ENCODE assay signal across 11 mouse cellular contexts in the genomic region with DNA sequence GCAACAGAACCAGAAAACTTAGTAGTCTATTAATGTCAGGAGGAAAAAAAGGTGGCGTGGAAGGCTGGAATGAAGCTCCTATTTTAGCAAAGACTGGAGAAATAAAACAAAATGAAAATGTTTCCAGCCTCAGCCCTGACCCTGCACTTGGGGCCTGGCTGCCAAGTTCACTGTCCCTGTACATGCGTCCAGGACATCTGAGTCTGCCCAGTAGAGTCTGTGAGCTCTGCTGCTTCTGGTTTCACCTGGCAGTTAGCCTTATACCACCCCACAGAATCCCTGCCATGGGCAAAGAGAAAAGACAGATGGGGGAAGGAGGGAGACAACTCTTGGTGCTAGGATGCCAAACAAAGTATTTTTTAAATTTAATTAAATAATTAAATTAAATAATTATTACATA.
"Had no signal": no experiment of that assay in that cellular context is flagged by ENCODE, and none has a peak within 500 bp of the region (broad histone marks: within the 10 kb centered on the region; RNA-seq: fewer than 3 reads in every experiment).

No protein-coding gene starts in this region.

- H3K4me1 ChIP-seq: limb, embryonic 15.5 days; midbrain, embryonic 12.5 days; stomach, embryonic 15.5 days had no signal

- H3K4me3 ChIP-seq: limb, embryonic 15.5 days; liver, embryonic 12.5 days; midbrain, embryonic 12.5 days; neural tube, embryonic 13.5 days; stomach, embryonic 15.5 days had no signal

- H3K9me3 ChIP-seq: limb, embryonic 15.5 days; liver, embryonic 12.5 days; midbrain, embryonic 12.5 days; neural tube, embryonic 13.5 days; stomach, embryonic 15.5 days had no signal

- H3K27me3 ChIP-seq: limb, embryonic 15.5 days; liver, embryonic 12.5 days; midbrain, embryonic 12.5 days; neural tube, embryonic 13.5 days; stomach, embryonic 15.5 days had no signal

- ATAC-seq: liver, embryonic 12.5 days; midbrain, embryonic 16.5 days had no signal

- DNase-seq: kidney, postnatal 36 days; lung, adult 18-20 months; right cerebral cortex, postnatal 14 days; thymus, adult 2 months; thymus, postnatal 25 days had no signal
